Mouse (Mus musculus): ENCODE data around the gene Rbm26.

The Rbm26 gene

DNA sequence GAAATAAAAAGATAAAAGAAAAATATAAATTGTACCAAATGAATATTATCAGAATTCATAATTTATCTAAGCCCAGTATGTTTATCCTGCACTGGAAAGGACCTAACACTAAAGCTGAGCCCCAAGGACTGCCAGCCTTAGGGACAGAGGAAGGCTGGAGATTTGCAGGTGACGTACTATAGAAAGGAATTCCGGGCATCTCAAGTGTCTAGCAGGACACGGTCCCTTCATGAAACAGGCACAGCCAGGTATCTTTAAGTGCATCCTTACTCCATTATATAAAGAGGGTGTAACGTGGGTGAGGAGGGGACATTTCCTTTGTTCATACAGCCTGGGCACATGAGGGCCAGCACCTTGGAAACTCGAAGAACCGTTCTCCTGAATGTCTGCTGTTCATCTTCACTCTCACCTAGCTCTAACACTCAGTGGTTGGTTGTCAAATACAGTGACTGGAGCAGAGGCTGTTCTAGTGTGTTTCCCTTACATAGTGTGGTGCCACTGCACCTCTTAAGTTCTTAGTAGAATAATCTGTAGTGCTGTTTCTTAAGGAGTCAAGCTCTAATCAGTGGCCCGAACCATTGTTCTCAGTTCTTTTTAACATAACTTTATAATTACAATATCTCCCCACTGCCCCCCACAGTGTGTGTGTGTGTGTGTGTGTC, 91.7 kb downstream of the Rbm26 start:
- no peak for DNase-seq (ENCODE audit: low read depth)

DNA sequence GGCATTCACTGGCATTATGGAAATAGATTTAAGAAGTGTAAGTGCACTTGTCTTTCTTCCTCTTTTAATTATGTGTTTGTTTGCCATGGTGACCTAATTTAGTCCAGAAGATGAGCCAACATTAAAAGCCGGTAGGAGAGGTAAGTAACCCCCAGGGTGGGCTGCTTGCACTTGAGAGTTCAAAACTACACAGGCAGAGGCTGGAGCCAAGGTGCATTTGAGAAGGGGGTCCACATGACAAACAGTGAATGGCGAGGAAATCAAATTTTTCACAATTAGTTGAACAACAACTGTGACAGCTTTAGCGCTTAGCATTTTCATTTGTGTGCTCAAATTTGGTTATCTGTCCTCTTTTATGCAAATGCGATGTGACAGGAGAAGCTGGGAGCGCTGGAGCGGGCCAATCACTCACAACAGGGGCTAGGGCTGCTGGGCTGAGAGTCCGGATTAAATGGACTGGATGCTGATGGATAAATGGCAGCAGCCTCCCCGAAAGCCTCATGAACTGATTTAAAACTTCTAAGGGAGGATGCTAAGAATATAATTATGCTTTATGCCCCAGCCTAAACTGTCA, 92.3 kb downstream of the Rbm26 start:
- no peak for DNase-seq (ENCODE audit: low read depth)

DNA sequence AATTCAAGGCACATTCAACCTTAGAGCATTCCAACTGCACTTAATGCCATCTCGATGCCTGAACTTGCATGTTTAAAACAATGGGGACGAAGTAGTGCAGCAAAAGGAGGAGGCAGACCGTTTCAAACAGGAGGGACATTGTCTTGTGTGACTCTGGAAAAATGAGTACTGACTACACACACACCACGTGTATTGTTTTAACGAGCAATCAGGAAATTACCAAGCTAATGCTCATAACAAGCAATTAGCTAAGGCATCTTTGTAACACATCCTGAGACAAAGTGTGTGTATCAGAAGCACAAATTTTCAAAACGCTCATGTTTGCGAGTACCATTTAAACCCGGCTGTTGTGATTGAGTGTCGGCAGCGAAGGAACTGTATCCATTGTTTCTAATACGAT, 93.0 kb downstream of the Rbm26 start:
- no peak for DNase-seq (ENCODE audit: low read depth)

DNA sequence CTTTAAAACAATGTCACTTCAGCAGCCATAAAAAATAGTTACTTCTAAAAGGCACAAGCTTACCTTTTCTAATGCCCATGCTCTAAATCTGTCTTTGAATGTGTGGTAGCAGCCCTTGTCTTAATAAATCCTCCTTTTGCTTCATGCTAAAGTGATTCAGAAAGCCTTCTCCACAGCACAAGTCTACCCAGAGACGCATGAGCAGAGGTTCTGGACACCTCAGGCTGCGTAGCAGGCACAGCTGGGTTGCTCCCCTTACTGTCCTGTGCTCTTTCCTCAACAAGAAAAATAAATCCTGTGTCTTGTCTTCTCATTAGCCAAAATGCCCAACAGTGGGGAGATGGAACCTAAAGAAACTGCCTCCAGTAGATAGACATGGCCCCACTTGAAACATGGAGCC, 102.4 kb downstream of the Rbm26 start:
- DNase-seq (ENCODE audit: low read depth): no peak

DNA sequence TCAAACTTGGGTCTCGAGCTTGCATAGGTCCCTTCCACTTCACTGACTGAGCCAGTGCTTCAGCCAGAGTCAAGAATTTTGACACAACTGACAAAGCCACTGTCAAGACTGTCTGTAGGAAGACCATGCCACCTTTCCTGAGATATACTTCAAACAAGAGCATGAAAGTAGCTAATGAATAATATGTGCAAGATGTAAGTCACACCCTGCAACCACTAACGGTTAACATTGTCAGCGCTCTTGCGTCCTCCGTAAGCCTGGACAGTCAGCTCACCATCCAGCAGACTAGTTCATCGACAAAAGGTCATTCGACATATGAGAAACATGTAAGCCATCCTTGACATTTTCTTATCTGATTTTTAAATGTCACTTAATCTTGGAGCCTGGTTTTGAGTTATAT, 102.8 kb downstream of the Rbm26 start:
- no peak for DNase-seq (ENCODE audit: low read depth)

DNA sequence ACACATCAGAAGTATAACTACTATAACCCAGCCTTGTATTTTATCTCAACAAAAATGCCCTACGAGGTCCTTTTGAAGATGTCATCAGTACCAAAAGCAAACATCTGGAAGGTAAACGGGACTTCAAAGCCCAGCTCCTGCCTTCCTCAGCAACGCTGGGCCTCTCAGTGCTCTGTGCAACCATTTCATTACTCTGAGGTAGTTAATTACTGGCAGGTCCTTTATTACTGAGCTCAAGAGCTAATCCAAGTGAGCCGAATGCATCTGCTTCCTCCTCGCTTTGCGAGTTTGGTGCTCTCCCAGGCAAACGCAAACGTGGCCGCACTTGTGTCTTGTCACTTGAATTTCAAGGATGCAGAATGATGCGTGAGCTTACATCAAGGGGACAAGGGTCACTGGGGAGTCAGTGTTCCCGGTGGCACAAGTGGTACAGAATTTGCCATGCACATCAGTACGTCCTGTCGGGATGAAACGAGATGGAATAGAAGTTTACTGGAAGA, 106.1 kb downstream of the Rbm26 start:
- DNase-seq (ENCODE audit: low read depth): no peak

DNA sequence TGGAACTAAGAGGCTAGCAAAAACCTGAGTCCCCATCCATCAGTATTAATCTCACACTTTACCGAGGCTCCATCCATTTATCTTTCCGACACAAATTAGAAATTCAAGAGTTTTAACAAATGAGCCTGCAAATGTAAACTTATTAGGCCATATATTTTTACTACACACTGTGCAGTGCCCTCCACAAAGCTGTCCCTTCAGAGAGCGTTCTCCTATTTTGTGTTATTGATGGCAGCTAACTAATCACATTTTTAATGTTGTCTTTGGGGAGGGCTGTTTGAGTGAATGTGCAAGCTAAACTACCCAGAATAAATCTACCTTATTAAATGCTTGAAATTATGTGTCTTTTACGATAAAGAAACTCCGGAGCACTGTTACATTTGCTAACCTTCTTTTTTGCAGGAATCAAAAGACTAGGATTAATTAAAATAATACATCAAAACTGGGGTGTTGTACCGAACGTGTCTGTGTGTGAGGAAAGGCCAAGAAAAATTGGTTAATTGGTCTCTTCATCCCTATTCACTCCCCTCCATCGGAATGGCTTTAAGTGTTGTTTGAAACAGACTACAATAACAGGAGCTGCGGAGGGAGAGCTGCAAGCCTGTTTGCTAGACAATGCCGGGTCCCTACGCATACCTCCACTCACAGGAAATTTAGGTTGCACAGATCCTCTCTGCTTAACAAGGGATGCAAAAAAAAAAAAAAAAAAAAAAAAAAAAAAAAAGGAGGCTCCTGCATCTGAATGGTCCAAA, 106.7 kb downstream of the Rbm26 start:
- no peak for DNase-seq (ENCODE audit: low read depth)

DNA sequence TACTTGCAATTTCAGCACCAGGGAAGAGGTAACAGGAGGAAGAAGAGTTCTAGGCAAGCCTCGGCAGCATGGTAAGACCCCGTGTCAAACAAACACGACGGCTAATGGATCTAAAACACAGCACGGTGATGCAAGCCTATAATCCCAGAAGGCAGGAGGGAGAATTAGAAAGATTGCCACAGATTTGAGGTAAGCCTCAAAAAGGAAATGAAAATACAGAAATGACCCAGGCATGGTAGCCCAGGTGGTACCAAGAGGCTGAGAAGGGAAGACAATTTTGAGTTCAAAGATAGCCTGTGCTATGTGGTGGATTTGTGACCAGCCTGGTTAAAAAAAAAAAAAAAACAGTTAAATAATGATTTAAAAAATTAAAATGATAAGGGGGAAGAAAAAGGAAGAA, 109.1 kb downstream of the Rbm26 start:
- no peak for DNase-seq (ENCODE audit: low read depth)

DNA sequence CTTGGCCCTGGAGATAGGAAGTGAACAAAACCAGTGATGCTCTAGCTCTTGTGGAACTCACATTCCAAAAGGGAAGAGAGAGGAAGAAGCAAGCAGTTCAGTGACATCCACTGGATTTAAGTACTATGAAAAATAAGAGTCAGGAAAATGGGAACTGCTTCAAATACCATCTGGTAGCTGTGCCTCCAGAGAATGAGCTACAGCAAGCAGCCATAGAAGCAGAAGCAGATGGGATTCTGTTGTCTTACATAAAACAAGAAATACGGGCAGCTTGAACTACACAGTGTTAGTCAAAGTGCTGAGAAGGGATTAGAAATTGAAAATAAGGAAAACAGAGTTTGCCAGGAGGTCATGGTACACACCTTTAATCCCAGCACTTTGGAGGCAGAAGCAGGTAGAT, 112.9 kb downstream of the Rbm26 start:
- DNase-seq (ENCODE audit: low read depth): no peak

DNA sequence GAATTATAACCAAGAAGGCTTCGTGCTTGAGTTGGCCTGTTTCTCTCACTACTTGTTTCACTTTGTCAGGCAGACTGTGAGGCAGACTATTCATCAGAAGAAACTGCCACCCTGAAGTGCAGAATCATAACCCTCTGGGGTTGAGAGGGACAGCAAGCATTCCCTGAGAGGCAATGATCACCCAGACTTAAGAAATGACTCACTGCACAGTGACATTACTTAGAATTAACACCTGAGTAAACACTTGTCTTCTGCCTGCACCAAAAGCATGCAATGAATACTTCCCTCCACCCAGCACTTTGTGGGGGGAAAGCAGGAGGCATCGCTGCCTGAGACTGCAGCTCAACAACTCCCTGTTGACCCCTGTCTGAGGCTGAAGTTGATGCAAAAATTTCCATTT, 115.9 kb downstream of the Rbm26 start:
- DNase-seq (ENCODE audit: low read depth): no peak

DNA sequence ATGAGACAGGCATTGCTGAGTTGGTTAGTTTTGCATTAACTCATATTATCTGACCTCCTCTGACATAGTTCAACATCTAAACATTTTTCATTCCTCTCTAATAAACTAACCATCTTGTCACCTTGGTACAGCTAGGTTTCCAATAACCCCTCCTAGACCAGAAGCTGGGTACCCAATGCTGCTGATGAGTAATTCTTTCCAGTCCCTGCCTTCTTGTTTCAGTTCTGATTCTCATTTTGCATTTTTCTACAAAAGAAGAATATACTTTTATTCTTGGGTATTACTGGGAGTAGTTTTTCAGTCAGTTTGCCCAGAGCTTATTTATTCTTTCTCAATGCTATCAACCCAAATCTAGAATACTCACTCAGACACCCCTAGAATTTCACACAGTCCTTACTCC, 119.2 kb downstream of the Rbm26 start:
- no peak for DNase-seq (ENCODE audit: low read depth)
